Mouse (Mus musculus) gastrocnemius, adult 2 months (tissue): ENCODE measurements at regions not wholly inside any gene's neighbourhood (a gene's known extent, or its start where the extent isn't known, plus 50 kb on each side); places are given as distances from the start of the nearest gene placed in this dataset.

Source experiments
- DNase-seq: peaks from one replicate; pipeline ENCODE4 v3.0.0; 2022
- H3K27ac ChIP-seq: fragments of 200-600 bp; 2 replicates; pipeline ENCODE4 v1.8.1; 2022; ENCODE audit warnings: mild to moderate bottlenecking
- H3K4me3 ChIP-seq: fragments of 200-600 bp; 2 replicates; pipeline ENCODE4 v1.8.1; 2022; ENCODE audit warnings: mild to moderate bottlenecking, moderate library complexity
- CTCF ChIP-seq: fragments of 200-600 bp; IDR thresholded peaks from 2 replicates; pipeline ENCODE4 v1.8.1; 2022; ENCODE audit warnings: antibody characterized with exemption, mild to moderate bottlenecking, moderate library complexity
- intact Hi-C: fragments of 180-260 bp; cut with DNase I; formaldehyde crosslinking; loops from one replicate; pipeline ENCODE4 v1.15.1; 2025

DNA sequence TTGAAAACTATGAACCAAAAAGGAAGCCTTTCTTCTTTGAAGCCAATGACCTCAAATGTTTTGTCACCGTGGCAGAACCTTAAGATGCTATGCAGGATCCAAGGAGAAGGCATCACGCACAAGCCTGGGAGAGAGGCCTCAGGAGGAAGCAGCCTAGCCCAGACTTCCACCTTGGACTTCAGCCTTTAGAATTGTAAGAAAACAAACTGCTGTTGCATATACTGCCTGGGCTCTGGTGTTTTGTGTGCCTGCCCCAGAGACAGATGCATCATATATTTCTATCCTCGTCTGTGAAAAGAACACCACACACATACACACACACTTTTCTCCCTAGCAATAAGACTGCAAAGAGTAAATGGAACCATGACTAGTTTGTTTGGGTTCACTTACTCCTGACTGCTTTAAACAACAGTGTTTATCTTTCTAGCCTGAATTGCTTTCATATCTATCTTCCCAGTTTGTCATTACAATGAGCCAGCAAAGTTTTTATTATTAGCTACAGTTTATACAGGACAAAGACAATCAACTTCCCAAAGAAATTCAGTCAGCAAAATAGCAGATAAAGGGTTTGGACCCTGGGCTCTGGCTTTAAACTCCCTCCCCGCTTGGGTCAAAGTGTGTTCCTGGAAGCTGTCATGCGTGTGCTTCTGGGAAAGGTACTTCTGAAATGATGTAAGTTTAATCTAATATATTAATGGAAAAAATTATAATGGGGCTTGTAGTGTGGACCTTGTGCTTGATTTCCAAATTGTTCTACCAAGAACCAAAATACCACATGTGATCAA is 204.2 kb downstream of the Gm5447 start:
- intact Hi-C loops, result no loop called here

DNA sequence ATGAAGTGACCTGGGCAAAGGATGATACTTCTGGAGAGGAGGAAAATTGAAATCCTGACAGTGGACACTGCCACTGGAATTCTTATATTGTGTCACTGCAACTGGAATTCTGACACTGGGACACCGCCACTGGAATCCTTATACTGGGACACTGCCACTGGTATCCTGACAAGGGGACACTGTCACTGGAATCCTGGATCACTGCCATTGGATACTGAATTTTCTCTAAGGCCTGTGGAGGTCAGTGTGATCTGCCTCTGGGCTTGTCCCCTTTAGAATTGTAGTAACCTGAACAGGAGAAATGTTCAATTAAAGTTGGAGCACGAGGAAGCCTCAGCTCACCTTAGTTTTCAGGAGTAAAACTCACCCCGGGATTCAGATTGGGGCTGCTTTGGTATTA is 205.0 kb downstream of the Gm5447 start:
- H3K4me3 ChIP-seq, result no peak overlapping the region
- intact Hi-C loops, result no loop called here
- TF ChIP-seq CTCF, result no peak
- no peak for DNase-seq
- H3K27ac ChIP-seq, result no peak overlapping the region

More for the DNA sequence above, 204.2 kb downstream of the Gm5447 start:
- Histone ChIP-seq H3K27ac (no peak overlapping the region), H3K4me3 (no peak overlapping the region)
- TF ChIP-seq CTCF, result no peak
- no peak for DNase-seq

DNA sequence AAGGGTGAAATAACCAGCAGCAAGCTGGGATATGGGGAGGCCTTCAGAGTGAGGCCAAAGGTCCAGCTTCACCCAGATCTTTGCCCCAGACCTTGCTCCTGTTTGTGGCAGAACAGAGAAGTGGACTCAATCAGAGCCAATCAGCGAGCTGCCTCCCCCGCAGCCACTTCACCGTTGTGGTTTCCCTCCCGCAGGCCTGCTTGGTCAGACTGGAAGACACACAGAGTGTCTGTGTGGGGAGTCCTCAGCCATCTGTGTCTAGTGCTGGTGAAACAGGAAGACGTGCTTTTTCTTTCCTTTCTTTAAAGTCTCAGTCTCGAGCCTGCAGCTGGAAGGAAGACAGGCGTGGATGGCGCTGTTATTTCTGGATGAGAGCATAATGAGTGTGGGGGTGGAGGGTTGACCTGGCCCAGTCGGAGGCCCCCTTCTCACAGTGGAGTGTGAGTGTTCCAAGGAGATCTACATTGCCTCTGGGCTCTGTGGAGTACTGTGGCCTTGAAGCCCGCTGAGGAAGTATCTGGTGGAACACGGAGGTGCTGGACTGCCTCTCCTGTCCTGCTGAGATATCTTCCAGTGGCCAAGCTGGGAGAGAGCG is 205.5 kb downstream of the Gm5447 start:
- Histone ChIP-seq H3K27ac (no peak overlapping the region), H3K4me3 (no peak overlapping the region)
- no peak for TF ChIP-seq CTCF
- intact Hi-C loops, result no loop called here
- no peak for DNase-seq

DNA sequence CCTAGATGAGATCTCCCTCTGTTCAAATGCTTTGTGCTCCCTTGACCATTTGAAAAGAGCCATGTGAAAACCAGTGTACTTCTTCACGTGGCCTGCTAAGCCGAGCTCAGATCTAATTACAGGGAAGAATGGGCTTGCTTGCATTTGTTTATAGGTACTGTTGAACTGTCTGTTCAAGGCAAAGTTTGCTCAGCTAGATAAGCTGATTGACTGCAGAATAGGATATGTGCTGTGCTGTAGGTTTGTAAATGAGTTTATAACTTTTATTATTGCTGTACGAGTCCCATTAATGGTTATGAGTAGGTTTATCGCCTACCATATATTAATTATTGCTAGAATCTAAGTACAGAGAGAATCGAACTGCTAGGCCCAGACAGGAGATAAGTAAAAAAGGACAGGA is 207.5 kb downstream of the Gm5447 start:
- intact Hi-C loops, result no loop called here
- no peak for DNase-seq
- no peak for TF ChIP-seq CTCF
- Histone ChIP-seq H3K4me3 (no peak overlapping the region), H3K27ac (no peak overlapping the region)

DNA sequence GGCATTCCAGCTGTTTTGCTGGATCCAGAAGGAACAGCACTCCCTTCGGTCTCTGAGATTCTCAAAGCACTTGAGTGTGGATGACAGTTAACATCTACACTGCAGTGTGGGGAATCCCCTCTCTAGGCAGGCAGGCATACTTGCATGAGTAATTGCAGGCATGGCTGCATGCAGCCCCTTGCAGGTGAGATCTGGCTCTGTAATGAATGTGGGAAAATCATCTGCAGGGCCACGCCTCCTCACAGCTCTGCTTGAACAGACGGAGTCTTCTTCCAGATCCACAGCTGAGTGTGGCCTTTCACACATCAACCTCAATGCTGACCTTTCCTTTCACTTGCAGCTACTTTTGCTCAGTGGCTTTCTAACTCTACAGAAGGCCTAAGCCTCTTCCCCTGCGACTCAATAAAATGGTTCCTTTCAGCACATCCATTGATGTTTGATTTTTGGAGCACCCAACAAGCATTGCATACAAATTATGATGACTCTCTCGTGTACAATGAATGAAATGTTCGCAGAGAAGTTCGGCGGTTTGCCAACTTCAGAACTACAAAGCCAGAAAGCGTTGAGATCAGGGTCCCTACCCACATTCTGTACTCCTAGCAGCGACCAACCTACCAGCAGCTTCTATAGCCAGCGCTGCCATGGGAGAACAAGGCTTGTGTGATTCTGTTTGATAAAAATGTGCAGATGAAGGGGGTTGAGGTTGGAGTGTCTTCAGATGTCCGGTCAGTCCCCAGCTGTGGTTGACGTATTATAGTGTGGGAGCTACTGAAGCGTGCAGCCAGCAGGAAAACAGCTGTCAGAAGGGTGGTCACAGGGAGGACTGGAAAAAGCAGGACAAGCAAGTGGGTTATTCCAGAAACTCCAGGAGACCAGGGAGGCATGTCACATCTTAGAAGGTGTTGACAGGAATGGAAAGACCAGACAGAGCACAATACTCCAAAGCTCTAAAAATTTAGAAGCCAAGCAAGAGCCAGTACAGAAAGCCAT is 211.1 kb downstream of the Gm5447 start:
- DNase-seq, result no peak
- Histone ChIP-seq H3K27ac (no peak overlapping the region), H3K4me3 (no peak overlapping the region)
- intact Hi-C loops, result no loop called here
- no peak for TF ChIP-seq CTCF

DNA sequence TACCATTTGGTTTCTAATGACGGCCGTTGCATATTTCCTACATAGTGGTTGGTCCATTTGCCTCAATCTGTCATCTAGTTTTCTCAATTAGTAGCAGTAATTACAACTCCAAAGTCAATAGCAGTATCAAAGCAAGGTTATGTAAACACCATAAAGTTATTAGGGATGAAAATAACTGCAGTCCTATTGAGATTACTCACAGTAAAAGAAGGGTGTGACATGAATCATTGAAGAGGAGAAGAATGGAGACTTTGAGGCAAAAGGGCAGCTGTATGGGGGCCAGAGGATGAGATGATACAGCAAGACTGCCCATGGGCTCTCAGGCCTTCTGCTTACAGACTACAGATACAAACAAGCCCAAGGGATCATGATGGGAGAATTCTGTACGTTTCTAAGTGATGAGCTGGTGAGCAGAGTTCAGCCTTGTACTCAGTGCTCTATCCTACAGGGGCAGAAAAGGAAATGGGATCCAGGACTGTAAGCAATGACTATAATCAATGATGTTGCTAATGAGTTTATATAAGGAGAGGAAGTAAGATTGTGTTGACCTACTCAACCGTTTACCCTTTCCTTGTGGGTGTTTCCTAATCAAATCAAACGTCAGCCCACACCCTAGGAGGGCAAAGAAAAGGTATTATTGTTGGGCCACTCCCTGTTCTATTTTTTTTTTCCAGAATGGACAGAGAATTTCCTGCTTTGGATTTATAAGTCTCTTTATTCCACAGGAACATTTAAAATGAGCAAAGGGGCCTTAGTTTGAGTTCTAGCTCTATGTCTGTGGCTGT is 213.0 kb downstream of the Gm5447 start:
- intact Hi-C loops, result no loop called here
- H3K27ac ChIP-seq, result no peak overlapping the region
- DNase-seq, result no peak
- TF ChIP-seq CTCF, result no peak
- H3K4me3 ChIP-seq, result no peak overlapping the region

DNA sequence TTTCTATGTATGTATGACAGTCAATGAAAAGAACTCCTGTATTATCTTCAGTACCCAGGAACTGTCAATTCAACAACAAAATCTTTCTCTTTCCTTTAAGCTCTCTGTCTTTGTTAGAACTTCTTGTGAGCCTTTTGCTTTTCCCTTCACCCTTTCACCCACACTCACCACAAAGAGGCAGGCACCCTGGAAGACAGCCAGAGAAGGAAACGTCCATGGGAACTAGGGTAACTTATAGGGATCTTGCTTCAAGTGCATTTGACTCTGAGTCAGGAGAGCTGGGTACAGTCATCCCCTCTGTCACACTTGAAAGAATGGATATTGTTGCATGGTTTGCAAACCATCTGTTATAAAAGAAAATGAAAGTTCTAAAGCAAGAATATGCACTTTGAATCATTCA is 215.1 kb downstream of the Gm5447 start:
- no peak for DNase-seq
- TF ChIP-seq CTCF, result no peak
- Histone ChIP-seq H3K4me3 (no peak overlapping the region), H3K27ac (no peak overlapping the region)
- intact Hi-C loops, result no loop called here

DNA sequence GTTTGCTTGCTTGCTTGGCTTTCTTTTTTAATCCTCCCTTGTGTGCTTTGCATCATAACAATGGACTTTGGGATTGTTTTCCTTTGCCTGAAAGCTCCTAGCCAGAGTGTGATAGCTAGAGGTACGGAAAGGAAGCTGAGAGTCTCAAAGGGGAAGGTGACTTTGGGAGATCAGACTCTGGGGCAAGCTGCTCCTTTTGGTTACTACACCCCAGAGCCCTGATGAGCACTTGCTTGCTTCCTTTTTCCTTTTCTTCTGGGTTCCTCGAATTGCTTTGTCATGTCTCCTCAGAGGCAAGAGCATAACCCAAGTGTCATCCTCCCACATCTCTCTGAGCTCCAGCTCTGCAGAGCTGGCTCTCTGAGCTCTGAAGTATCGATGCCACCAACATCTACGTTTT is 216.0 kb downstream of the Gm5447 start:
- H3K27ac ChIP-seq, result no peak overlapping the region
- intact Hi-C loops, result loop anchor here (10.0 kb wide), 1 partner anchor 285 kb away; no protein-coding TSS in a partner anchor
- no peak for TF ChIP-seq CTCF
- DNase-seq, result no peak
- no peak overlapping the region for H3K4me3 ChIP-seq

DNA sequence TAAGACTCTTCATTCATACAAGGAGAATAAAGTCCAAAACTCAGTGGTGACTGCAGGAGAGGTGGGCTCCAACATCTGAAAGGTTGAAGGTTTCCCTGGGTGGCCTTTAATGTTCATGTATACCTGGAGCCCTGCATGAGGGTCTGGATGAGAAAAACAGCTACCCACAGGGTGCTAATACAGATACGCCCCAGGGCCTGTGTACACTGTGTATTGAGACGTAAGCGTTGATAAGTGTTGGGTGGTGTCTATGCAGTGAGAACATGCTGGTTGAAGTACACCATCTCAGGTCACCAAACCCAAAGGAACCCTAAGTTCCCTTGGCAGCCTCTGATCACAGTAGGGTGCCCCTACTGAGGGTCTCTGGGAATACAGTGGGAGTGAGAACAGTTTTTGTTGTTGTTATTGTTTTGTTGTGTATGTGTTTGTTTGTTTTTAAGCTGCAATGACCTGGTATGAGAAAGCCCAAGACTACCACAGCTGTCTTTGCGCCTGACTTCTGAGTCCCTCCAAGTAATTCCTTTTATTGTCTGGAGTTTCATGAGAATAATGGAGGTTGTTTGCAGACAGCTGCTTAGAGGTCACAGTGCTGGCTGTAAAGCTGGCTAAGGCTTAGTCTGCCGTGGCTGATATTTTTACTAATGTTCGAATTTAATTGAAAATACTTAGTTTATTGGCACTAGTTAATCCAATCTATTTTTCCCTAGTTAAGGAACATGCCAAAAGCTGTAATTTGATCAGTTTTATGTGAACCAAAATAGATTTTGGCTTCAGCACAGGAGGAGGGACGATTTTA is 217.5 kb downstream of the Gm5447 start:
- Histone ChIP-seq H3K27ac (peak overlapping the region; percentile 24; the same call in 1 of the 2 replicates), H3K4me3 (peak overlapping the region; percentile 19)
- no peak for DNase-seq
- intact Hi-C loops, result loop anchor here (10.0 kb wide), 1 partner anchor 287 kb away; no protein-coding TSS in a partner anchor
- no peak for TF ChIP-seq CTCF

DNA sequence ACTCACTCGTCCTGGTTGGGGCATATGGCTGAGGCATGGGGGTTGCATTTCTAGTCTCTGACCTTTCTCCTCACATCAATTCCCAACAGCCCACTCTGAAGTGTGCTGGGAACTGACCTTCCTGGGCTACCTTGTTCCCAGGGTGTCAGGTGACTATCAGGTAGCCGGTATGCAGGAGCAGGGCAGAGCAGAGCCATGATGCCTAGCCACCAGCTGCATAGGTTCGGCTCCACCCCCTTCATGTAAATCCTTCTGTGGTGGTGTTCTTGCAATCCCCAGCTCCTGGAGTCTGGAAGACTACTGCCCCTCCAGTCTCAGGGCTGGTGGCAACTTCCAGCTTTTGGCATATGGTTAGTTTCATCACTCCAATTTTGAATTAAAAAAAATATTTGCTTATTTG is 221.0 kb downstream of the Gm5447 start:
- no peak overlapping the region for H3K27ac ChIP-seq

DNA sequence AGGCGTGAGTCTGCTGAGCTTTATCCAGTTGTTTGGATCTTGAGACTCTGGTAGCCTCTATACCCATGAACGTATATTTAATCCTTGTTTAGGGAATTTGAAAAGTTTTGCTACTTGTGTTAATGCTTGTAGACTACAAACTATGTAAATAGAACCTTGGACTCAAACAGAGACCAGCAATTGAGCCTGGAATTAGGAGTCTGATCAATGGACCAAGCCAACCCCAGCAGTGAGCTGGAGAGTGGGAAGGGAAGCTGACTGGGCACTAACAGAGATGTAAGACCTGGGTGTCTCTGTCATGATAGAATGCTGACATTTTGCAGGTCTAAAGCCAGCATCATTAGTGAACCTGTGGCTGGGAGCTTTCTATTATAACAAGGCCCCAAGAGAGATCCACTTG is 222.5 kb downstream of the Gm5447 start:
- no peak overlapping the region for H3K27ac ChIP-seq
- TF ChIP-seq CTCF, result no peak
- no peak overlapping the region for H3K4me3 ChIP-seq
- intact Hi-C loops, result loop anchor here (10.0 kb wide), 1 partner anchor 292 kb away; no protein-coding TSS in a partner anchor
- no peak for DNase-seq

More for the DNA sequence above, 221.0 kb downstream of the Gm5447 start:
- no peak overlapping the region for H3K4me3 ChIP-seq
- intact Hi-C loops, result loop anchor here (10.0 kb wide), 1 partner anchor 290 kb away; no protein-coding TSS in a partner anchor
- TF ChIP-seq CTCF, result no peak
- no peak for DNase-seq
